Mouse (Mus musculus) Patski (cell line): ENCODE data around the gene Fbxw2. TPM values are rescaled to one million over a fixed set of nuclear protein-coding genes. Genes with fewer than 3 reads are reported as not detected.
"Not testable (repeated sequence)": the region's sequence is repeated elsewhere in the genome, so short reads cannot be mapped to it uniquely, and the experiment has no call there.

ENCODE experiments used
- ATAC-seq: fragments of 100-300 bp; one replicate; pipeline ENCODE4 v1.8.0; 2021
- CTCF ChIA-PET: fragments of 350-600 bp; sonication (Branson Sonifier 250); formaldehyde crosslinking; loops from one replicate; lab custom pipeline; 2022; ENCODE audit warnings: inconsistent platforms; lab: Charles Lee
- POLR2A ChIA-PET: fragments of 350-600 bp; sonication (Branson Sonifier 250); formaldehyde crosslinking; loops from one replicate; lab custom pipeline; 2022; ENCODE audit warnings: antibody characterized with exemption, inconsistent platforms; lab: Charles Lee
- DNase-seq: peaks from one replicate; pipeline ENCODE4 v3.0.0-alpha.2; 2011; ENCODE audit warnings: low read depth, low spot score
- H3K27me3 ChIP-seq: fragments of 371-371 bp; one replicate; pipeline ENCODE4 v1.5.1; 2021
- CTCF ChIP-seq: fragments of 100-300 bp; IDR thresholded peaks from one replicate; pipeline ENCODE4 v1.5.1; 2021
- in situ Hi-C: fragments of 300-500 bp; cut with MboI; formaldehyde crosslinking; loops from 3 replicates; pipeline ENCODE4 v1.11.1; 2018; ENCODE audit warnings: low pct_unique_long_range_greater_than_20kb, mixed read lengths
- polyA plus RNA-seq: library from polyadenylated mRNA; unstranded; gene quantifications from one replicate; pipeline ENCODE4 v1.2.3, GENCODE M21; 2021

Fbxw2 gene
- polyA plus RNA-seq, 1 experiment from 2014 or later, result 62.6 TPM

- ChIA-PET CTCF (no interaction called here), POLR2A (interaction anchor here (0.7 kb wide), 1 partner anchor 162 kb away, joined by 3 read pairs; no protein-coding TSS in a partner anchor)
- no peak for ATAC-seq
- in situ Hi-C loops, result no loop called here
- DNase-seq, result no peak
- no peak for TF ChIP-seq CTCF
- H3K27me3 ChIP-seq, result no peaks in the 10 kb centered on the region
Observed at GRCm38 (mm10) chr2:34812706-34813105, 13.4 kb downstream of the Fbxw2 start.

- no peak for TF ChIP-seq CTCF
- ChIA-PET CTCF (interaction anchor here (1.0 kb wide), 1 partner anchor 24 kb away, joined by 3 read pairs; no protein-coding TSS in a partner anchor), POLR2A (no interaction called here)
- H3K27me3 ChIP-seq, result no peaks in the 10 kb centered on the region
- no peak for DNase-seq
- in situ Hi-C loops, result no loop called here
- ATAC-seq, result no peak
Observed at GRCm38 (mm10) chr2:34810775-34811174, 15.3 kb downstream of the Fbxw2 start.

GRCm38 (mm10) chr2:34809568-34809967, 16.5 kb downstream of the Fbxw2 start:
- ChIA-PET CTCF (interaction anchor here (1.2 kb wide), 1 partner anchor 12 kb away, joined by 3 read pairs; no protein-coding TSS in a partner anchor), POLR2A (interaction anchor here (1.0 kb wide), 1 partner anchor 9 kb away, joined by 3 read pairs; no protein-coding TSS in a partner anchor)
- no peaks in the 10 kb centered on the region for H3K27me3 ChIP-seq
- in situ Hi-C loops, result no loop called here
- no peak for TF ChIP-seq CTCF
- ATAC-seq (no peak), DNase-seq (no peak)

- no peaks in the 10 kb centered on the region for H3K27me3 ChIP-seq
- in situ Hi-C loops, result no loop called here
- CTCF ChIA-PET, result no interaction called here
- POLR2A ChIA-PET, result no interaction called here
- ATAC-seq (no peak), DNase-seq (no peak)
- no peak for TF ChIP-seq CTCF
Observed at GRCm38 (mm10) chr2:34808057-34808456, 18.1 kb downstream of the Fbxw2 start.

GRCm38 (mm10) chr2:34805364-34805950, 20.7 kb downstream of the Fbxw2 start:
- ChIA-PET POLR2A (no interaction called here), CTCF (no interaction called here)
- in situ Hi-C loops, result no loop called here
- ATAC-seq (no peak), DNase-seq (no peak)
- no peaks in the 10 kb centered on the region for H3K27me3 ChIP-seq
- TF ChIP-seq CTCF, result no peak

- POLR2A ChIA-PET, result interaction anchor here (0.9 kb wide), 1 partner anchor 15 kb away, joined by 3 read pairs; no protein-coding TSS in a partner anchor
- TF ChIP-seq CTCF, result no peak
- H3K27me3 ChIP-seq, result no peaks in the 10 kb centered on the region
- DNase-seq, result no peak
- in situ Hi-C loops, result no loop called here
- CTCF ChIA-PET, result no interaction called here
- no peak for ATAC-seq
Observed at GRCm38 (mm10) chr2:34804815-34805214, 21.3 kb downstream of the Fbxw2 start.

- ATAC-seq, result no peak
- ChIA-PET POLR2A (interaction anchor here (0.5 to 0.9 kb wide), 2 partner anchors 13 to 16 kb away, joined by 3 to 4 read pairs; no protein-coding TSS in a partner anchor), CTCF (no interaction called here)
Observed at GRCm38 (mm10) chr2:34804172-34804571, 21.9 kb downstream of the Fbxw2 start.

GRCm38 (mm10) chr2:34803746-34804145, 22.4 kb downstream of the Fbxw2 start:
- in situ Hi-C loops, result no loop called here
- ChIA-PET CTCF (no interaction called here), POLR2A (interaction anchor here (0.5 kb wide), 1 partner anchor 14 kb away, joined by 4 read pairs; no protein-coding TSS in a partner anchor)
- TF ChIP-seq CTCF, result no peak
- H3K27me3 ChIP-seq, result no peaks in the 10 kb centered on the region
- DNase-seq, result no peak
- ATAC-seq, result no peak

More at GRCm38 (mm10) chr2:34804172-34804571, 21.9 kb downstream of the Fbxw2 start:
- H3K27me3 ChIP-seq, result no peaks in the 10 kb centered on the region
- in situ Hi-C loops, result no loop called here
- no peak for TF ChIP-seq CTCF
- no peak for DNase-seq

- ChIA-PET CTCF (interaction anchor here (1.4 kb wide), 1 partner anchor 14 kb away, joined by 3 read pairs; no protein-coding TSS in a partner anchor), POLR2A (interaction anchor here (1.2 kb wide), 1 partner anchor 13 kb away, joined by 3 read pairs; no protein-coding TSS in a partner anchor)
- DNase-seq, result not testable (repeated sequence)
Observed at GRCm38 (mm10) chr2:34802565-34803245, 23.4 kb downstream of the Fbxw2 start.

GRCm38 (mm10) chr2:34801516-34802482, 24.3 kb downstream of the Fbxw2 start:
- CTCF ChIA-PET, result interaction anchor here (1.4 kb wide), 1 partner anchor 14 kb away, joined by 3 read pairs; no protein-coding TSS in a partner anchor
- peak; percentile 68 for TF ChIP-seq CTCF
- POLR2A ChIA-PET, result interaction anchor here (1.2 kb wide), 1 partner anchor 14 kb away, joined by 3 read pairs; no protein-coding TSS in a partner anchor
- DNase-seq, result peak; percentile 90
- in situ Hi-C loops, result no loop called here
- no peaks in the 10 kb centered on the region for H3K27me3 ChIP-seq
- peak; percentile 72 for ATAC-seq

More at GRCm38 (mm10) chr2:34802565-34803245, 23.4 kb downstream of the Fbxw2 start:
- peak; percentile 12 for ATAC-seq
- H3K27me3 ChIP-seq, in situ Hi-C loops: not testable (repeated sequence)
